Mouse (Mus musculus) kidney, embryonic 14.5 days (tissue): ENCODE results near the gene Shisal2b. TPM values are rescaled to one million over a fixed set of nuclear protein-coding genes. Genes with fewer than 3 reads are reported as not detected.

Experiments used
- ATAC-seq: fragments of 200-750 bp; cut with Nextera tagmentation; 2 replicates; pipeline ENCODE4 v1.8.0; 2017; ENCODE audit warnings: moderate number of reproducible peaks, mild to moderate bottlenecking, moderate TSS enrichment, moderate library complexity; ENCODE audit not compliant: low FRiP score, low TSS enrichment
- H3K27ac ChIP-seq: fragments of 300-500 bp; sonication (generic); 2 replicates; pipeline ENCODE4 v1.5.1; 2014; ENCODE audit warnings: low read depth, mild to moderate bottlenecking, low read length, moderate library complexity, mixed read lengths
- H3K27me3 ChIP-seq: fragments of 300-500 bp; sonication (generic); 2 replicates; pipeline ENCODE4 v1.6.1; 2014; ENCODE audit warnings: mild to moderate bottlenecking, low read length; ENCODE audit not compliant: control insufficient read depth, insufficient read depth
- H3K36me3 ChIP-seq: fragments of 300-500 bp; sonication (generic); 2 replicates; pipeline ENCODE4 v1.6.1; 2014; ENCODE audit warnings: low read length, mixed read lengths; ENCODE audit not compliant: control insufficient read depth, insufficient read depth
- H3K4me1 ChIP-seq: fragments of 300-500 bp; sonication (generic); 2 replicates; pipeline ENCODE4 v1.6.1; 2014; ENCODE audit warnings: low read length, mixed read lengths; ENCODE audit not compliant: control insufficient read depth, insufficient read depth
- H3K4me2 ChIP-seq: fragments of 300-500 bp; sonication (generic); replicated peaks from 2 replicates; pipeline ENCODE4 v1.6.1; 2014; ENCODE audit warnings: low read depth, mild to moderate bottlenecking, low read length
- H3K4me3 ChIP-seq: fragments of 300-500 bp; sonication (generic); 2 replicates; pipeline ENCODE4 v1.5.1; 2014; ENCODE audit warnings: mild to moderate bottlenecking, low read length
- H3K9ac ChIP-seq: fragments of 300-500 bp; sonication (generic); 2 replicates; pipeline ENCODE4 v1.6.1; 2014; ENCODE audit warnings: low read depth, mild to moderate bottlenecking, low read length, moderate library complexity
- H3K9me3 ChIP-seq: fragments of 300-500 bp; sonication (generic); 2 replicates; pipeline ENCODE4 v1.6.1; 2016; ENCODE audit warnings: low read length; ENCODE audit not compliant: control insufficient read depth
- WGBS: fragments of 180-500 bp; shearing (Covaris S2); extraction: QIAGEN DNeasy Blood & Tissue Kit; methylation state at CpG from one replicate; pipeline ENCODE4 v1.1.7; 2014; 5-methylcytosine and 5-hydroxymethylcytosine counted together
- polyA plus RNA-seq: library from polyadenylated mRNA; unstranded; fragments of >200 nt; fragmentation: Nextera tagmentation; extraction: Ambion mirVana; gene quantifications from 2 replicates; pipeline ENCODE4 v1.2.1, GENCODE M21; 2014

Shisal2b gene
- polyA plus RNA-seq, 1 experiment from 2014 or later, result 0.87 TPM

DNA sequence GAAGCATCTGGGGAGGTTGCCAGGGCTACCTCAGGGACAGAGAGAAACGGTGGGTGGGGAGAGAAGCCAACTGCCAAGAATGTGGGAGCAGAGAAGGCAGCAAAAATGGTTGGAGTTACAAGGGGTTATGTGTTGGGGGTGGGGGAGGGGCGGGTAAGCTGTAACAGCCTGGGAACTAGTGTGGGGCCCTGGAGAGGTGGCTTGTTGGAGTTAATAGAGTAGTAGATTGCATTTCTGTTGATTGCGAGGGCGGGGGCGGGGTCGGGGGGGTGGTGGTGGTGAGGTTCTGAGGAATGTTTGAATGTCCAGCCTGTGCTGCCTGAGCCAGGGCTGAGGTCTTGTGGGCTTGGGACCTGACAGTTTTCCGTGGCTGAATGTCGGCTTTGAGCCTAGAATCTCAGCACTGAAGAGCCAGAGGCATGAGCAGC is 41.3 kb downstream of the Shisal2b start:
- Histone ChIP-seq H3K4me2 (peak overlapping the region; percentile 8; the same call in 1 of the 2 replicates), H3K27ac (peak overlapping the region; percentile 17; the same call in 1 of the 2 replicates), H3K9me3 (no peaks in the 10 kb centered on the region), H3K4me3 (no peak overlapping the region), H3K9ac (no peak overlapping the region), H3K27me3 (no peaks in the 10 kb centered on the region), H3K4me1 (peaks cover 17% of the 10 kb centered on the region), H3K36me3 (peaks cover 12% of the 10 kb centered on the region; the same call in 1 of the 2 replicates)
- 17% methylated on average over 8 of the region's 8 CpGs for WGBS
- ATAC-seq, result peak; percentile 75; the same call in 1 of the 2 replicates

DNA sequence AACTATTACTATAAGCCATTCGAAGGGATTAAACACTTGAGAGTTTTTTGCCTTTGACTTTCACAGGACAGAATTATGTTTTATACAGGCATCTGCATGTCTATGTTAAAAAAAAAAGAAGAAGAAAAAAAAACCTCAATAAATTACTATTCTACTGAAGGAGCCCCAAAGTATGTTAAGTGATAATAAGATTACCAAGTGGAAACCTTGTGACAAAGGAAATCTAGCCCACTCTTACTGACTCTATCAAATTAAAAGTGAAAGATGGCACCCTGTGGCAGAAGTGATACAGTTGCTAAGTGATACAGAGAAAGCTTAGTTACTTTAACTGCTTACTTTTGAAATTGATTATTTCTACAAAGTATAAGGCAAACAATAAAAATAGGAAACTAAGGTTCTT is 41.8 kb downstream of the Shisal2b start:
- Histone ChIP-seq H3K9ac (no peak overlapping the region), H3K4me1 (peaks cover 17% of the 10 kb centered on the region), H3K36me3 (peaks cover 8% of the 10 kb centered on the region; the same call in 1 of the 2 replicates), H3K27me3 (no peaks in the 10 kb centered on the region), H3K27ac (no peak overlapping the region), H3K4me2 (no peak overlapping the region), H3K4me3 (no peak overlapping the region), H3K9me3 (no peaks in the 10 kb centered on the region)
- 90% methylated on average over 1 of the region's 1 CpGs for WGBS
- ATAC-seq, result no peak

DNA sequence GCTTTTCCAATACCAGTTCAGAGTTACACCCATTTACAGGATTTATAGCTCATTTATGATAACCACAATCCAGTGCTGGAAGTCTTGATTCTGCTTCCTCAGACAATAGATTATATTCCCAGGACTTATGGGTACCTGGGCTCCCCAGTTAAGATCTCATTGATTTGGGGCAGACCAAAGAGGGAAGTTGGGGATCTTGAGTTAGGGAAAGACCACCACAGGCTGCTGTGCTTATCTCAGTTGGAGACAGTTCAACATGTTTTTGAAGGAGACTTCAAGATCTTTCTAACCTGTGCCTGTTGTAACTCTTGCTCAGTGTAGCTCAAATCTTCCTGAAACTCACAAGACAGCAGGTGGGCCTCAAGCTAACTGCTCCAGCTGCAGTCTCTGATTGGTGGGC is 42.5 kb downstream of the Shisal2b start:
- Histone ChIP-seq H3K9ac (no peak overlapping the region), H3K4me1 (peaks cover 17% of the 10 kb centered on the region), H3K36me3 (peaks cover 8% of the 10 kb centered on the region; the same call in 1 of the 2 replicates), H3K9me3 (no peaks in the 10 kb centered on the region), H3K27me3 (no peaks in the 10 kb centered on the region), H3K4me2 (no peak overlapping the region), H3K27ac (no peak overlapping the region), H3K4me3 (no peak overlapping the region)
- no peak for ATAC-seq

DNA sequence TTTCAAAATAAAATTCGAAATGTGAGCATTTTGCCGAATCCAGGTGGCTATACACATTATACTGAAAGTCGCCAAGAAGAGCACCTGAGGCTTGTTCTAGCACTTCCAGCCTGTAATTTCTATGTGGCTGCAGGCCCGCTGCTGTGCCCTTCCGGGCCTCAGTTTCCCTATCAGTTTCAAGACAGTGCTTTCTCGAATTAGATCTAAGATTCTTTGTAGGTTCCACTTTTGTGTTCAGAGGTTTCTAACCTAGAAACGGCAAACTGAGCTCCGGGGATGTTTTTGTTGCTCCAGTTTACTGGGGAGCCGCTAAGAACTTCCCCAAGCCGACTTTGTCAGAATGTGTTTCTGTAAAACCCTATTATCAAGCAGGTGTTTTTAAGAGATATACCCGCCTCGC is 46.0 kb downstream of the Shisal2b start:
- WGBS, result 57% methylated on average over 12 of the region's 12 CpGs
- no peaks in the 10 kb centered on the region for H3K9me3 ChIP-seq
- peak overlapping the region; percentile 86 for H3K9ac ChIP-seq
- no peak for ATAC-seq
- peak overlapping the region; percentile 83 for H3K4me3 ChIP-seq
- H3K36me3 ChIP-seq, result 0 out of 2 replicates have a peak, but pooled peaks cover 4% of the 10 kb centered on the region
- peak overlapping the region; percentile 70 for H3K4me2 ChIP-seq
- no peaks in the 10 kb centered on the region for H3K27me3 ChIP-seq
- H3K27ac ChIP-seq, result no peak overlapping the region
- H3K4me1 ChIP-seq, result peaks cover 23% of the 10 kb centered on the region

DNA sequence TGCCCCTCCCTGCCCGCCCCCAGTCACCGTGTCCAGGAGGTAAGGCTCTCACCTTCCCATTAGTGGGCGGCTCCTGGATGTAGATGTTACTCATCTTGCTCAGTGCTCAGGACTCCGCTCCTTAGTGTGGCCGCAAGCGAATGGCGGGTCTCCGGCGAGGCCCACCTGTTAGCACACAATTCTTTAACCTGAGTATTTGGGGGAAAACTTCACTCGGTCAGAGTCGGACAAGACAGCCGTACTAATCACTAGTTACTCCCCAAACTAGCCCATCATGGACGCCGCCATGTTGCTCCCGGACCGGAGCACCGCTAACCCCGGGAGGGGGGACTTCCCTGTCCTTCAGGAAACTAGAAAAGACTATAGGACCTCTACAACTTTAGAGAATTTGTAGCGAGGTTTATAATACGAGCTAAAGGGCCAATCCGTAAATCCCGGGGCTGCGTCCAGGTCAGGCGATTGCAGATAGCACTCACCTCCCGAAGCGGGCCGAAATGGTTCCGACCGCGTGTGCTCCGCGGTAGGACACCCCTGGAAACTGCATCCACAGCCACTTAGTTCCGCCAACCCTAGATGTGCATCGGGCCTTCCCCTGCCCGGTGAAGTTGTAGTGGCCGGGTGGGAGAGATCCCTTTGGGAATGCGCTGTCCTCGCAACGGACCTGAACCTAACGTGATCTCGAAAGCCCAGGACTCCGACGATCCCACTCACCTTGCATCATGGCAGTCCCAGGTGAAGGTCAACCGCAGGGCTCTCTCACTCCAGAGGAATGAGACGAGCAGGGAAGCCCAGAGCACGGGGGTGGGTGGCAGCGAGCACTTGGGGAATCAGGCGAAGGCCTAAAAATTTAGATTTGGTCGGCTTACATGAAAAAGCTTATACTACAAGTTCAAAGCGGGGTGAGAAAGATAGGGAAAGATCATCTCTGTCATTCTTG is 46.8 kb downstream of the Shisal2b start, which contains the start of gene Cwc27:
Gene Cwc27 (minus strand): TSS at position 508 of the 937 bp plus-strand sequence.
- H3K4me3 ChIP-seq, result peak within 1 kb of the TSS; percentile 83
- no peaks in the 10 kb centered on the region for H3K9me3 ChIP-seq
- no peaks in the 10 kb centered on the region for H3K27me3 ChIP-seq
- H3K9ac ChIP-seq, result peak within 1 kb of the TSS; percentile 86
- peak within 1 kb of the TSS; percentile 70 for H3K4me2 ChIP-seq
- peaks cover 16% of the 10 kb centered on the region for H3K4me1 ChIP-seq
- 0 out of 2 replicates have a peak, but pooled peaks cover 4% of the 10 kb centered on the region for H3K36me3 ChIP-seq
- peak within 1 kb of the TSS; percentile 68 for H3K27ac ChIP-seq
- under 1% methylated on average over 50 of the region's 50 CpGs for WGBS
- ATAC-seq, result peak; percentile 97

DNA sequence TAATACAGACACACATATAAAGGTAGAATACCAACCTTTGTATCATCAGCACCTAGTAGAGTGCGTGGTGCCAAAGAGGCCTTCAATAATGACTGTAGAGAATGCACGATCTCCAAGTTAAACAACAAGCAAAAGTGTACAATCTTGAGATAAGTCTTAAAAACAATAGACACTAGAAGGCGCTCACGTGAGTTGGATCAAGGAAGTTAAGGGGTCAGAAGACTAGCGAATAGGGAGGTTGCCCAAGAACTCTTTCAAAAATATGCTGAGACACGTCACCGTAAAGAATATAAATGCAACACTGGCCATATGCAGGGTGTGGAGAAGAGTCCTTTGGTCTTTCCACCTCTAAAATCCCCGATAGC is 47.4 kb downstream of the Shisal2b start:
- H3K4me3 ChIP-seq, result peak overlapping the region; percentile 83
- peaks cover 16% of the 10 kb centered on the region for H3K4me1 ChIP-seq
- no peaks in the 10 kb centered on the region for H3K9me3 ChIP-seq
- H3K4me2 ChIP-seq, result peak overlapping the region; percentile 70
- 0 out of 2 replicates have a peak, but pooled peaks cover 4% of the 10 kb centered on the region for H3K36me3 ChIP-seq
- peak; percentile 8; the same call in 1 of the 2 replicates for ATAC-seq
- H3K9ac ChIP-seq, result peak overlapping the region; percentile 86
- WGBS, result 9% methylated on average over 8 of the region's 8 CpGs
- H3K27me3 ChIP-seq, result no peaks in the 10 kb centered on the region
- H3K27ac ChIP-seq, result peak overlapping the region; percentile 68; the same call in 1 of the 2 replicates

DNA sequence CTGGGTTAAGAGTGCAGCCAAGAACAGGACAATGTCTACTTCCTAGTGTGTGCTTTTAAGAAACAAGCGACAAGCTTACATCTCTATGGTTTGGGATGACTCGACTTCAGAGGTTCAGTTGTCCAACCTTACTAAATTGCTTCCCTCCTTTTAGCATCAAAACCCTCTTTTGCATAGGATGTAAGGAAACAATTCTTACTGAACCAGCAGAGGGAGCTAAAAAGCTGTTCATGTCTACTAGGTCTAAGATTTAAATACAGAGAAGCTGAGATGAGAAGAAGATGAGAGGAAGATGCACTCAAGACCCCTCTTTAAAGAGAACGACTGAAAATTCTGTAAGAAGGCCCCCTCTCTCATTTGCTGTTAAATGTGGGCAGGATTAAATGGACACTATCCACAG is 58.0 kb downstream of the Shisal2b start:
- H3K27me3 ChIP-seq, result no peaks in the 10 kb centered on the region
- H3K27ac ChIP-seq, result no peak overlapping the region
- WGBS, result 63% methylated on average over 3 of the region's 3 CpGs
- H3K9me3 ChIP-seq, result no peaks in the 10 kb centered on the region
- H3K9ac ChIP-seq, result no peak overlapping the region
- H3K4me3 ChIP-seq, result no peak overlapping the region
- peaks cover 30% of the 10 kb centered on the region for H3K36me3 ChIP-seq
- no peak for ATAC-seq
- H3K4me1 ChIP-seq, result no peaks in the 10 kb centered on the region
- no peak overlapping the region for H3K4me2 ChIP-seq

DNA sequence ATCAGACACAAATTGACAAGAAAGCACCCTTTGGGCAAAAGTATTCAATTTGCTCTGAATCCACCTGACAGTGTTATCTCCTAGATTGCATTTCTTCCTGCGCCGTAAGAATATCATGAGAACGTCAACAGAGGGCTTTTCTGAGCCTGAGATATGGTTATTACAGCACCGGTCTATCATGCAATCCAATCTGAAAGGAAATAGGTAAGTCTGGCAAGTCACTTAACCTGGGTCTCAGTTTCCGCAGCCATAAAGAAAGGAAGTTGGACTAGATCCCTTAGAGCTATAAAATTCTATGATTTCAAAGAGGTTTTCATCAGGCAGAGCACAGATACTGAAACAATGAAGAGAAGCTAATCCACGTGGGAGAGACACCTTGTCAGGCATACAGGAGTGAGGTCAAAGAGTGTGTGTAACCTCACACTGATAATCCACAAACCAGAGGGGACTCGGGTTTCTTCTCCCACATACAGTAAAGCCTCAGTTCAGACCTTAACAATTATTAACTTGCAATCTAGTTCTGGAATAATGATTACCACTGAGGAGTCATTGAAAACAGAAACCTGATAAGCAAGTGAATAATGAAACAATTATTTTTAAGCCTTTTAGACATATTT is 64.0 kb downstream of the Shisal2b start:
- H3K27ac ChIP-seq, result no peak overlapping the region
- H3K9ac ChIP-seq, result no peak overlapping the region
- H3K27me3 ChIP-seq, result no peaks in the 10 kb centered on the region
- H3K4me2 ChIP-seq, result no peak overlapping the region
- H3K4me3 ChIP-seq, result no peak overlapping the region
- H3K36me3 ChIP-seq, result peaks cover 25% of the 10 kb centered on the region
- H3K9me3 ChIP-seq, result no peaks in the 10 kb centered on the region
- WGBS, result 50% methylated on average over 7 of the region's 7 CpGs
- H3K4me1 ChIP-seq, result no peaks in the 10 kb centered on the region
- ATAC-seq, result peak; percentile 75; the same call in 1 of the 2 replicates
